Mouse (Mus musculus): ENCODE results near the gene Gm12169. TPM values are rescaled to one million over a fixed set of nuclear protein-coding genes. Genes with fewer than 3 reads are reported as not detected.
"Not testable (repeated sequence)": the region's sequence is repeated elsewhere in the genome, so short reads cannot be mapped to it uniquely, and the experiment has no call there.

Gm12169 gene
- not detected for total RNA-seq (2021)
- long read RNA-seq, experiment 1 = 0 reads
- long read RNA-seq, experiment 2 = 0 reads

- DNase-seq = no peak
These were observed at the start of gene Gm12169 for GRCm38 (mm10) chr11:46523912-46524311. Gene Gm12169 (plus strand): TSS chr11:46524212.

- no peak for DNase-seq
These were observed 49.8 kb upstream of the Gm12169 start for GRCm38 (mm10) chr11:46474220-46474619.

GRCm38 (mm10) chr11:46479311-46479710 is 44.7 kb upstream of the Gm12169 start:
- no peak for DNase-seq

GRCm38 (mm10) chr11:46480517-46480916 is 43.5 kb upstream of the Gm12169 start:
- no peak for DNase-seq

- peak in 1 of 2 experiments; percentile 4 for DNase-seq
These were observed 35.8 kb upstream of the Gm12169 start for GRCm38 (mm10) chr11:46488231-46488630.

GRCm38 (mm10) chr11:46488650-46489049 is 35.4 kb upstream of the Gm12169 start:
- DNase-seq = no peak

- DNase-seq = no peak
These were observed 16.9 kb upstream of the Gm12169 start for GRCm38 (mm10) chr11:46507146-46507545.

GRCm38 (mm10) chr11:46509900-46510299 is 14.1 kb upstream of the Gm12169 start:
- no peak for DNase-seq

GRCm38 (mm10) chr11:46521341-46521740 is 2.7 kb upstream of the Gm12169 start:
- DNase-seq = not testable (repeated sequence)

GRCm38 (mm10) chr11:46522719-46523118 is 1.3 kb upstream of the Gm12169 start:
- peak; percentile 11 to 18 for DNase-seq

GRCm38 (mm10) chr11:46530149-46530548 is 6.1 kb downstream of the Gm12169 start:
- DNase-seq = no peak

GRCm38 (mm10) chr11:46536978-46537377 is 13.0 kb downstream of the Gm12169 start:
- no peak for DNase-seq

- no peak for DNase-seq
These were observed 19.5 kb downstream of the Gm12169 start for GRCm38 (mm10) chr11:46543530-46543929.

GRCm38 (mm10) chr11:46549721-46550120 is 25.7 kb downstream of the Gm12169 start:
- no peak for DNase-seq

- DNase-seq = no peak
These were observed 28.7 kb downstream of the Gm12169 start for GRCm38 (mm10) chr11:46552741-46553140.

- DNase-seq = no peak
These were observed 37.1 kb downstream of the Gm12169 start for GRCm38 (mm10) chr11:46561096-46561495.

GRCm38 (mm10) chr11:46564671-46565070 is 40.7 kb downstream of the Gm12169 start:
- peak; percentile 37 to 58 for DNase-seq

- DNase-seq = no peak
These were observed 42.0 kb downstream of the Gm12169 start for GRCm38 (mm10) chr11:46565967-46566366.

- no peak for DNase-seq
These were observed 45.1 kb downstream of the Gm12169 start for GRCm38 (mm10) chr11:46569107-46569506.

GRCm38 (mm10) chr11:46571327-46571726 is 47.3 kb downstream of the Gm12169 start, which contains the start of gene BC053393:
Gene BC053393 (plus strand): TSS chr11:46571536.
- DNase-seq = no peak

- DNase-seq = peak; percentile 83 to 85
These were observed 54.8 kb downstream of the Gm12169 start for GRCm38 (mm10) chr11:46578771-46579281.

- DNase-seq = no peak
These were observed 56.4 kb downstream of the Gm12169 start for GRCm38 (mm10) chr11:46580428-46580827.

- no peak for DNase-seq
These were observed 58.7 kb downstream of the Gm12169 start for GRCm38 (mm10) chr11:46582741-46583140.

All from adrenal gland, postnatal 36 days (tissue).